Mouse (Mus musculus) G1E (cell line): ENCODE measurements around the gene Sytl3. TPM values are rescaled to one million over a fixed set of nuclear protein-coding genes. Genes with fewer than 3 reads are reported as not detected.
"Not testable (repeated sequence)": the region's sequence is repeated elsewhere in the genome, so short reads cannot be mapped to it uniquely, and the experiment has no call there.

Source experiments
- ATAC-seq: 2 replicates; pipeline ENCODE4 v1.8.0; 2016; ENCODE audit warnings: mild to moderate bottlenecking; ENCODE audit not compliant: insufficient number of reproducible peaks, poor library complexity, low FRiP score, severe bottlenecking; ENCODE audit errors: extremely low read depth
- DNase-seq: peaks from one replicate; pipeline ENCODE4 v3.0.0; 2012; ENCODE audit warnings: low spot score
- H3K27me3 ChIP-seq: 2 replicates; pipeline ENCODE4 v1.6.1; 2012; ENCODE audit warnings: mild to moderate bottlenecking, low read length, inconsistent platforms; ENCODE audit not compliant: insufficient read depth
- H3K36me3 ChIP-seq: replicated peaks from 2 replicates; pipeline ENCODE3; 2012; ENCODE audit warnings: mild to moderate bottlenecking, inconsistent platforms
- H3K4me1 ChIP-seq: 2 replicates; pipeline ENCODE4 v1.6.1; 2012; ENCODE audit warnings: low read depth, low read length, inconsistent platforms, mixed read lengths; ENCODE audit not compliant: insufficient read depth
- H3K4me3 ChIP-seq: 2 replicates; pipeline ENCODE4 v1.5.1; 2012; ENCODE audit warnings: low read depth, mild to moderate bottlenecking, inconsistent platforms, low read length, moderate library complexity, mixed read lengths
- H3K9me3 ChIP-seq: replicated peaks from 2 replicates; pipeline ENCODE4 v1.6.1; 2012; ENCODE audit warnings: inconsistent platforms
- polyA plus RNA-seq: library from polyadenylated mRNA; stranded (reverse); fragments of >175 nt; gene quantifications from 2 replicates; pipeline ENCODE4 v1.2.3, GENCODE M21; 2012
- total RNA-seq, 2 experiments: library from RNA; stranded (forward) in 1 of 2; stranded (reverse) in 1 of 2; fragments of 200-1000 nt in 1 of 2; fragments of >200 nt in 1 of 2; fragmentation: Nextera tagmentation in 1 of 2; gene quantifications; 2 replicates each; pipeline ENCODE4 v1.2.3; 2014 to 2017

Gene Sytl3
- total and polyA plus RNA-seq, 3 experiments, result 1.3 TPM; not detected in 2

GRCm38 (mm10) chr17:6646841-6647240 lies 12.1 kb upstream of the Sytl3 start:
- not testable (repeated sequence) for H3K4me1 ChIP-seq, H3K36me3 ChIP-seq, H3K4me3 ChIP-seq, DNase-seq, H3K9me3 ChIP-seq, ATAC-seq, H3K27me3 ChIP-seq

- H3K36me3 ChIP-seq, DNase-seq, H3K9me3 ChIP-seq, H3K4me1 ChIP-seq, H3K4me3 ChIP-seq, ATAC-seq, H3K27me3 ChIP-seq: not testable (repeated sequence)
Measured at GRCm38 (mm10) chr17:6647452-6647851, 11.4 kb upstream of the Sytl3 start.

GRCm38 (mm10) chr17:6650904-6651565 lies 7.9 kb upstream of the Sytl3 start:
- H3K27me3 ChIP-seq, ATAC-seq, H3K4me1 ChIP-seq, H3K4me3 ChIP-seq, H3K9me3 ChIP-seq, DNase-seq, H3K36me3 ChIP-seq: not testable (repeated sequence)

GRCm38 (mm10) chr17:6653341-6653946 lies 5.4 kb upstream of the Sytl3 start:
- not testable (repeated sequence) for H3K36me3 ChIP-seq, DNase-seq, H3K4me1 ChIP-seq, H3K27me3 ChIP-seq, ATAC-seq, H3K4me3 ChIP-seq, H3K9me3 ChIP-seq

GRCm38 (mm10) chr17:6655087-6655511 lies 3.8 kb upstream of the Sytl3 start:
- peak; percentile 69 for DNase-seq
- ATAC-seq, result not testable (repeated sequence)

DNA sequence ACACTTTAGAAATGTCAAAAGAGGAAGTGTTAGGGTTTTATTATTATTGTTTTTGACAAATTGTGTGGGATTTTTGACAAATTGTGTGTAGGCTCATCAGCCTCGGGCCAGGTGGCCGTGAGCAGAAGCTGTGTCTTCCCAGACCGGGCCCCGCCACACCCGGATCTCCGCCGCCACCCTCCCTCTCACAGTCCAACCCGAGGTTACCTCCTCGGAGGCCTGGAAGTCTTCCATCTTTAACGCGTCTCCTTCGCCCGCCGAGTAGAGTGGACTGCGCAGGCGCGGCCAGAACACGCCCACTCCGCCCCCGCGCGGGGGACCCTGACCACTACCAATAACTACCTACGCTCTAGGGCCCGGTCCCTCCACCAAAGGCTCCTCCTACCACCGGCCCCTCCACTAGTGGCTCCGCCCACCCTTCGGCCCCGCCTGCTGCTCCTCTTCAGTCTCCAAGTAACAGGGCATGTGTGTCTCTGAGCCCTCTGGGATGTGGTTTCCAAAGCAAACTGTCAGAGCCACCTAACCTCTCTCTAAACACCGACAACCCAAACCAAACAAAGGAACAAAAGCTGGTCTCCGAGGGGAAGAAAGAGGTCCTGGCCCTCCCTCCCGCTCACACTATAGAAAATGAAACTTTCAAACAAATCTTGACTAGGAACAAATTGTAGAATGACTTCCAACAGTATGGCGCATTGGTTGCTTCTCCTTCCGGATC lies 3.2 kb upstream of the Sytl3 start, which contains the start of gene Dynlt1f:
Dynlt1f (minus strand) TSS at position 334 of the 715 bp plus-strand sequence.
- not testable (repeated sequence) for H3K36me3 ChIP-seq, H3K4me1 ChIP-seq, H3K9me3 ChIP-seq, H3K27me3 ChIP-seq, DNase-seq
- H3K4me3 ChIP-seq, result peak within 1 kb of the TSS; percentile 73
- ATAC-seq, result peak; percentile 100

More at GRCm38 (mm10) chr17:6655087-6655511, 3.8 kb upstream of the Sytl3 start:
- H3K36me3 ChIP-seq, H3K9me3 ChIP-seq, H3K27me3 ChIP-seq, H3K4me1 ChIP-seq: not testable (repeated sequence)
- H3K4me3 ChIP-seq, result peak overlapping the region; percentile 73

- ATAC-seq, DNase-seq, H3K4me1 ChIP-seq, H3K36me3 ChIP-seq, H3K9me3 ChIP-seq, H3K27me3 ChIP-seq, H3K4me3 ChIP-seq: not testable (repeated sequence)
Measured at GRCm38 (mm10) chr17:6656471-6656870, 2.4 kb upstream of the Sytl3 start.

DNA sequence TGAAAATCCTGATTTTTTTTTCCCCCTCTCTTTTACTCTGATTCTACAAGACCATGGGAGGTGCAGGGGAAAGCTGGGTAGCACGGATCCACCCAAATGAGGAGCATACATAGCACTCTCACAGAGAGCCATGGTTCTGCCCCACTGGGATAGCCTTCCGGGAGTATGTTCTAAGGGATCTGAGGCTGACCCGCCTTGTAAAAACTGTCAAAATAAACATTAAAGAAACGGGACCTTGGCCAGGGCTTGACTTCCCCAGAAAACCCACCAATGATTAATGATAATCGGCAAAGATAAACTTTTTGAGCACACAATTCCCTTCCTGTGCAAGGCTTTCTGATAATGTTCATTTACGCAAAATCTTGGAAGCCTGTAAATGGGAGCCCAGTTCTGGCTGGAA lies 1.7 kb downstream of the Sytl3 start:
- not testable (repeated sequence) for H3K4me1 ChIP-seq, H3K36me3 ChIP-seq, H3K9me3 ChIP-seq, H3K27me3 ChIP-seq, H3K4me3 ChIP-seq, ATAC-seq, DNase-seq

- not testable (repeated sequence) for H3K4me1 ChIP-seq, H3K36me3 ChIP-seq, ATAC-seq, H3K9me3 ChIP-seq, H3K27me3 ChIP-seq, DNase-seq, H3K4me3 ChIP-seq
Measured at GRCm38 (mm10) chr17:6661093-6661816, 2.4 kb downstream of the Sytl3 start.

GRCm38 (mm10) chr17:6662840-6663239 lies 3.9 kb downstream of the Sytl3 start:
- not testable (repeated sequence) for DNase-seq, H3K27me3 ChIP-seq, H3K4me1 ChIP-seq, ATAC-seq, H3K4me3 ChIP-seq, H3K9me3 ChIP-seq, H3K36me3 ChIP-seq

DNA sequence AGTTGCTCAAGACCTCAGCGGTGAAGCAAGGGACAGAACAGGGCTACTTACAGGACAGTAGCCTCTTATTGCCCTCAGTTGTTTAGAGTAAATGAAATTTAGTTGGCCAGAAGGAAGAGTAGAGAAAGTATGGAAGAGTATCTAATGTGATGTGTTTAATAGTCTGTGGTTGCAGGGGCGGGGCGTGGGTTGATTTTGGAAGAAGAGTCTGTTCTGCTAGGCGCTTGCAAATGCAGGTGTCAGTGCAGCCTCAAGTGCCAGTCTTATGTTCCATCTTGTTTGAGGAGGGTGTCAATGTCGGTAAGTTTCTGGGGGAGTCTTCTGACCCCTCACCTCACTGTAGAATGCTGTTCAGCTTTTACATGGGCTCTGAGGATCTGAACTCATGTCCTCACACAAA lies 6.5 kb downstream of the Sytl3 start:
- not testable (repeated sequence) for ATAC-seq, H3K4me1 ChIP-seq, H3K4me3 ChIP-seq, DNase-seq, H3K36me3 ChIP-seq, H3K9me3 ChIP-seq, H3K27me3 ChIP-seq
